Mouse (Mus musculus) v-Abl transformed pro-B cells (cell line): ENCODE data around the gene Acer2.
"Not testable (repeated sequence)": the region's sequence is repeated elsewhere in the genome, so short reads cannot be mapped to it uniquely, and the experiment has no call there.

Experiments
- in situ Hi-C, 2 experiments: fragments of 400-800 bp; cut with MboI; formaldehyde crosslinking; loops; one replicate each; pipeline ENCODE4 v1.15.1; 2025; ENCODE audit not compliant: unreplicated experiment in 2 of 2

Gene Acer2

DNA sequence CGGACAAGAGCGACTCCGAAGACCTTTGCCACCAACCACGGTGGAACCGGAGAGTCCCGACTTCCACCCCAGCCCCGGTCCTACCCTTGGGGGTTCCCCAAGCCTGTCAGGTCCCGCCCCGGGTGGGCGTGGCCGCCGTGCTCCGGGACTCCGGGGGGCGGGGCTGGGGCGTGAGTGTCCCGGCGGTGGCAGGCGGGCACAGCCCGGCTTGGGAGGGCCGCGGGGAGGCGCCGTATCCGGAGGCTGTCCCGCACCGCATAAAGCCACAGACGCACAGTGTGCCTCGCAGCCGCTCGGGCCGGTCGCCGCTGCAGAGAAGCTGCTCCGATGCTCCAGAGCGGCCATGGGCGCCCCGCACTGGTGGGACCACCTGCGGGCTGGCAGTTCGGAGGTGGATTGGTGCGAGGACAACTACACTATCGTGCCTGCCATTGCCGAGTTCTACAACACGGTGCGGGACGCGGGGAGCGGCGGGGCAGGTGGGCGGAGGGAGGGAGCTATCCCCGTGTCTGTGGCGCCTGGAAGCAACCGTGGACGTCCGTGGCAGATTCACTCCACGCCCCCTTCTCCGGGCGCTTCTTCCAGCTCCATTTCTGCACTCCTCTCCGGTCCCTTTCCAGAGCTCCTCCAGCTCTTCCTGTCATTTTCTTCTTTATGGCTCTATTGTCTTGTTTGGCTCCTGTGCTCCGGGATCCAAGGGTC lies at the start of gene Acer2:
TSS of gene Acer2 (plus strand) at position 251 of the 702 bp plus-strand sequence.
- in situ Hi-C loops, result no loop called here

DNA sequence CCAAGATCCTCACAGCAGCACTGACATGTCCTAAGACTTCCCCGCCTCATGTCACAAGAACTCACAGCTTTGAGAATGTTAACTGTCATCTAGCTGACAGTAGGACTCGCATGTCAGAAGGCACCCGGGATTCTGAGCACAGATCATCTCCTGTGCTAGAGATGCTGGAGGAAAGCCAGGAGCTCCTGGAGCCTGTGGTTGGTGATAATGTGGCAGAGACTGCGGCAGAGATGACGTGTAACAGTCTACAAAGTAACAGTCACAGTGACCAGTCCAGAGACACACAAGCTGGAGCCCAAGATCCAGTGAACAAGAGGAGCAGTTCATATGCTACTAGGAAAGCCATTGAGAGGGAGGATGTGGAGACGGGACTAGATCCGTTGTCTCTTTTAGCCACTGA lies 49.1 kb upstream of the Acer2 start:
- in situ Hi-C loops, result no loop called here

DNA sequence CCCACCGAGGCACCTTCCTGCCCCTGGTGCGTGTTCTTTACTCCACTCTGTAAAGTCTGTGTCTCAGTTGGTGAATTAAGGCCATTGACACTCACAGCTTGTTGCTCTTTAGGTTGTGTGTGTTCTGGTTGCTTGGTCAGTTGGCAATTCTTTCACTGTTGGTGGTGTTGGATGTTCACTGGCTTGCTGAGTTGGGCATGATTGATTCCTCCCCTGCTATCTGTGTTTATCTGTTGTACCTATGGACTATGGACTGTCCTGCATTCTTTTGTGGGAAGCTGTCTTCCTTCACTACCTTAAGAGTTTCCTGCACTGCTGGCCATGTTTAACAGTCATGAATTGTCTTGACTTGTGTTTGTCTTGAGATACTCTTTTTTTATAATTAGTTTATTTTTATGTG lies 42.3 kb upstream of the Acer2 start:
- in situ Hi-C loops, result no loop called here

DNA sequence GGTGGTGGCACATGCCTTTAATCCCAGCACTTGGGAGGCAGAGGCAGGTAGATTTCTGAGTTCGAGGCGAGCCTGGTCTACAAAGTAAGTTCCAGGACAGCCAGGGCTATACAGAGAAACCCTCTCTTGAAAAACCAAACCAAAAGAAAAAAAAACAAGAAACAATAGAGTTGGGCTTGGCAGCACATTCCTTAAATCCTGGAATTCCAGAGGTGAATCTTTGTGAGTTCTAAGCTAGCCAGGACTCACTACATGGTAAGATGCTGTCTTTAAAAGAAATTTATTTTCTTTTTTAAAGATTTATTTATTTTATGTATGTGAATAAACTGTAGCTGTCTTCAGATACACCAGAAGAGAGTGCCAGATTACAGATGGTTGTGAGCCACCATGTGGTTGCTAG lies 33.1 kb upstream of the Acer2 start:
- in situ Hi-C loops, result not testable (repeated sequence)

DNA sequence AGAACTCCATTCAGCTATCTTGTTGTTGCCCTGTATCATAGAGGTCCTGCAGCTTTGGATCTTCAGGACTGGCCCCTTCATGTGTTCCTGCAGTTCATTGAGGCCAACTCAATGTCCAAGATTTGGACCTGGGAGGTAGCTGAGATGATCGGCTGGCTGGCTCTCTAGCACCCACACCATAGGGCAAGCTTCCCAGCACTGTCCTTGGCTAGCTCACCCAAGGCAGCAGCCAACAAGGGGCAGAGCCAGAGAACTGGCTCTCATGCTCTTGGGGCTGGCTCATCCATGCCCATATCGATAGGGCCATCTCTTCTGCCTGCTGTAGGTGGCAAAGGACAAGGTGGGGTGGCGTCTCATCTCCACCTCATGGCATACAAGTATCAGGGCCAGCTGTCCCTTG lies 28.8 kb upstream of the Acer2 start:
- in situ Hi-C loops, result no loop called here

DNA sequence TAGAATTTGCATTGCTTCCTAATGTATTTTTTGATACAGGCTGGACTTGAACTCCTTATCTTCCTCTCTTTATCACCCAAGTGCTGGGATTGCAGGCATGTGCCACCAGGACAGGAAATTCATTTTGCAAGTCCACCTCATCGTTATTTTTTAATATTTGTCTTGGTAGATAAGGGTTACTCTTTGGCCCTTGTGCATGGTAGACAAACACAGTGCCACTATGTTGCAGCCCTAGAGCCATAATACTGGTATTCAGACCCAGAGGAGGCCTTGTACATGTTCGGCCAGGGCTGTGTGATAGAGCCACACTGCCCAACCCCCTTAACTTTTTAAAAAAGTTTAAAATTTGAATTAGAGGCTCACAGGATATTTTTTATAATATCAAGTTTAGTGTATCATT lies 26.9 kb upstream of the Acer2 start:
- in situ Hi-C loops, result no loop called here

DNA sequence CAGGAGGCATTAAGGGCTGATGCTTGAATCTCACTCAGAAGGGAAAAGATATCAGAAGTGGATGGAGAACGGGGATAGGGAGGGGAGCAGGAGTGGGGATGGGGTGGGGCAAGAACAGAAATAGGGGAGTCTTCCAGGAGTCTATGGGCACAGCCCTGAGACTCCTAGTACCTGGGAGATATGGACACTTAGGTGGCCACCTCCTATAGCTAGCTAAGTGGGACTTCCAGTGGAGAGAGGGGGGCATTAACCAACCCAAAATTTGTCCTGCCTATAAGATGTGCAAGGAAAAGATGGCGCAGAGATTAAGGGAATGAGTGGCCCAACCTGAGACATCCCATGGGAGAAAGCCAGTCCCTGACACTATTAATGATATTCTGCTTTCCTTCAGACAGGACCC lies 22.9 kb upstream of the Acer2 start:
- in situ Hi-C loops, result loop anchor here (10.0 kb wide), 3 partner anchors 87 to 277 kb away; partner anchors contain the start of genes Haus6 (in 1 of the 2) and Rraga (in 1 of the 2)

DNA sequence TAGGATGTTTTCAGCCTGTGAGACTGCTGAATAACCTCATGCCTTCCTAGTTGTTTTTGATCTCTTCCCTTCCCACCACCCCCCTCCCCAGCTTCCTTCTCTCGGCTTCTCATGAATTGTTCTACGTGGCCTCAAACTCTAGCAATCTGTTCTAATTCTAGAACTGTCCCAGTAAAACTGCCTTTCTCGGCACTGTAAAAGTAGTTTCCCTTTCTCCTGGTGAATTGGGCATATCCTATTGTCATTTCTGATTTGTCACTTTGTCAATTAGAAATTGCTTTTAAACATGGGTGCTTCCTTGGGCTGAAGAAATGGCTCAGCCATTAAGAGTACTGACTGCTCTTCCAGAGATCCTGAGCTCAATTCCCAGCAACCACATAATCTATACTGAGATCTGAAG lies 22.2 kb upstream of the Acer2 start:
- in situ Hi-C loops, result loop anchor here (10.0 kb wide), 3 partner anchors 87 to 277 kb away; partner anchors contain the start of genes Haus6 (in 1 of the 2) and Rraga (in 1 of the 2)

DNA sequence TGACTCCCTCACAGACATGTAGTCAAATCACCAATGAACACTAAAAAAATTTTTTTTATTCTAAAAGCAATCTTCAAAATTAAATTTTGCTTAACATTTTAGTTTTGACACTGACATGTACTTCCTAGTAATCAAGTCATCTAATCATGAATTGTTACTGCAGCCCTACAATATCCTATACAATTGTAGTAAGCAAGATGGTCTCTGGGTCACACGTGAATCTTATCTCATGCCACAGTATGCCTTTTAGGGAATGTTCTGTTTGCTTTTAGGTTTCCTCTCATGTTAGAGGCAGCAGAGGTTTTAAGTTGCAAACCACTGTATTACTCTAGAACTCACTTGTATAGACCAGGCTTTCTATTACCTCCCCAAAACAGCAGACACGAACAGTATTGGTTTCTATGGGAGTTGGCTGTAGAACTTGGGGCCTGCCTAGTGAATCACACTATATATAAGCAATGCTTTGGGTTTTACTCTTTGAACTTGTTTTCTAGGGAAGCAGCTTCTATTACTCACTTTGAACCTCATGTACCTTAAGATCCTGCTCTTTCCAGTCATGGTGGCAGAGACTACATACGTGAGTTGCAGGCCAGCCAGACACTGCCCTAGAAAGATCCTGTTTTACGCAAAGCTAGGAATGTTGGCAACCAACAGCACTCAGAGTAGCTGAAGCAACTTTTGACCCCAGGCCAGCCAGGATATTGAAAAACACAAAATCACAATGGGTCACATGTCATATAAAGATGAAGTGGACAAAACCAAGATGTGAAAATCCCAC lies 21.2 kb upstream of the Acer2 start:
- in situ Hi-C loops, result loop anchor here (10.0 kb wide), 3 partner anchors 88 to 278 kb away; partner anchors contain the start of genes Haus6 (in 1 of the 2) and Rraga (in 1 of the 2)

DNA sequence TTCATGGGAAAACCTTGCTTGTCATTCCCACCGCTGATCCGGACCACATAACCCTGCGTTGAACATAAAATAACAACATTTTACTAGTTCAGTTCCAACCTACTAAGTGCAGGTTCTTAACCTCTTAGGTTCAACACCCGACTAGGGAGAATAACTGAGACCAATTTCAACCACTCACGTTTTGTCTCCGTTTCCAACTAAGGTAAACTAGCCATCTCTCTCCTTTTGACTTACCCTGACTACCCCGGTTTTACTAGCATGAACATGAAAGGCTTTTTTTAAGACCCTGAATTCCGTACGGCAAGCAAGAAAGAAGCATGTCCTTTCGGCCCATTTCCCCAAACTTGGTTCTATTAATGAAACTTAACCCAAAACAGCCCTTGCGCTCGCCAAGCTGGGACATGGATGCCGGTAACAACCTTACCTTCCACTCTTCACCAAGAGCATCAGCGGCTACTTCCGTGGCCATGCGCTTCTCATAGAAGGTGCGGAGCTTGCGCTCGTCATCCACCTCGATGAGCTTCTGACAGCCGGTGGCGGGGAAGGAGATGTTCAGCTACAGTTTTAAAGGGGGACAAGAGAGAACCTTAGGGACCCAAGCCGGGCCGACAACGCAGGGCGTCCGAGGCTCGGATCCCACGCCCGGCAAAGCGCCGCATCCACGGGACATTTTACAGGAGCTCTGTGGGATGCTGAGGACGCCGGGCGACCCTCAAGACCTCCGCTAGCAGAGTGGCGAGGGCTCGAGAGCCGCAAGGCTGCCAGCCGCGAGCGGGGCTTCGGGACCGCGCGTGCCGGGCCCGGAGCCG lies 17.7 kb upstream of the Acer2 start:
- in situ Hi-C loops, result loop anchor here (5.0 to 10.0 kb wide), 4 partner anchors 92 to 282 kb away; partner anchors contain the start of genes Haus6 (in 2 of the 2) and Rraga (in 1 of the 2)

DNA sequence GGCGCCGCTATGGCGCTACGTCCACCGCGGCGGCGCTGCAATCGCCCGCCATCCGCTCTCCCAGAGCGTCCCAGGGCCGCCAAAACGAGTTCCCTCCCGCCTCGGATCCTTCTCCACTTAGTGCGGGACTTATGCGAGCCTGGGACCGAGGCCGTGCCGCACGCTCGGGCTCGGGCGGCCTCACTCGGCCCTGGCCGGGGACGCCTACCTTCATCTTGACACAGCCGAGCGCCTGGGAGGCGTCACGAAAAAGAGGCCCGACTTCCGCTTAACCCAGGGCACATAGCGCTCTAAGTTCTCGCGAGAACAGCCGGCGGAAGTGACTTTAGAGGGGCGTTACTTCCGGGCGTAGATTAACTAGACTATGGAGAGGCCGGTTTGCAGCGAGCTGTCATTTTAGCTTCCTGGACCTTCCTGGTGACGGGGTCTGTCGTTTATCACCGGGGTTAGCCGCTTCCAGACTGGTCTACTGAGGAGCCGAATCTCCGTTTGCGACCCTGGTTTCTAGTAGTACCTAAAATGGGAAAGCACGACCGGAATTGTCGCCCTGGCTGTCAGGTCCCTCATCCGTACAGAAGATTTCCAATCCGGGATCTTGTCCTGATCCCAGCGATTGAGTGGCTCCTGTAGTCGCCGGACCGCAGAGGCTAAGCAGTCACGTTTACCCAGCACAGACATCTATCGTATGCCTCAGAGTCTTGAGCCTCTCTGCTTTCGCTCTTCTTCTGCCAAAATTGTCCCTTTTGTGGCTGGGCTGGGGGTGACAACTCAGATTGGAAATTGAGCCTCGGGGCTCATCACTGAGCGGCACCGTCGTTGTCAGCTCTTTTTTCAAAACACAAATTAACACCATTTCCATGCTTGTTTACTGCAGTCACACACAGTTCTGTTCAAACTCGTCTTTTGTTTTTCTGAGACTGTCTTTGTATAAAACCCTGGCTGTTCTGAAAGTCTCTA lies 16.8 kb upstream of the Acer2 start, which contains the start of gene Rps6:
TSS of gene Rps6 (minus strand) at position 300 of the 957 bp plus-strand sequence.
- in situ Hi-C loops, result loop anchor here (5.0 to 10.0 kb wide), 4 partner anchors 93 to 283 kb away; partner anchors contain the start of genes Haus6 (in 2 of the 2) and Rraga (in 1 of the 2)

DNA sequence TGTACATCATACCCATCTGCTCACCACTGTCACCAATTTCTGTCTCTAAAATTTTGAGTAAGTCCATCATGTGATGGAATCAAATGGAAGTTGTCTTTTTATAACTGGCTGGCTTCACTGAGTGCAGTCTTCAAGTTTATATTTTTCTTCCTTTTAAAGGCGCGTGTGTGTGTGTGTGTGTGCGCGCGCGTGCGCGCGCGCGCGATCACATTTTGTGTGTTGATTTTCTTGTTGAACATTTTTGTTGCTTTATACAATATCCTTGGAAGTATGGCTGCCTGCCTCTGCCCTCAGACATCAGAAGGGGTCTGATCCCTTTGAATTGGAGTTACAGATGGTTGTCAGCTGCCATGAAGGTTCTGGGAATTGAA lies 16.1 kb upstream of the Acer2 start:
- in situ Hi-C loops, result loop anchor here (5.0 to 10.0 kb wide), 4 partner anchors 93 to 283 kb away; partner anchors contain the start of genes Haus6 (in 2 of the 2) and Rraga (in 1 of the 2)

DNA sequence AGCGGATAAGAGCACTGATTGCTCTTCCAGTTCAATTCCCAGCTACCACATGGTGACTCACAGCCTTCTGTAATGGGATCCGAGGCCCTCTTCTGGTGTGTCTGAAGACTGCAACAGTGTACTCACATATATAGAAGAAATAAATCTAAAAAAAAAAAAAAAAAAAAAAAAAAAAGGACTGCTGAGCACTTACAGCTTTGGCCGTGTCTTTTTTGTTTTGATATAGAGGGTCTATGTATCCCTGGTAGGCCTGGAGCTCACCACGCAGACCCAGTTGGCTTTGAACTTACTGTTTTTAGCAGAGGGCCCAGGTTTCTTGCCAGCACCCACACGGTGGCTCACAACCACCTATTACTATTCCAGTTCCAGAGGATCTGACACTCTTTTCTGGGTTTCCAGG lies 10.1 kb upstream of the Acer2 start:
- in situ Hi-C loops, result no loop called here

DNA sequence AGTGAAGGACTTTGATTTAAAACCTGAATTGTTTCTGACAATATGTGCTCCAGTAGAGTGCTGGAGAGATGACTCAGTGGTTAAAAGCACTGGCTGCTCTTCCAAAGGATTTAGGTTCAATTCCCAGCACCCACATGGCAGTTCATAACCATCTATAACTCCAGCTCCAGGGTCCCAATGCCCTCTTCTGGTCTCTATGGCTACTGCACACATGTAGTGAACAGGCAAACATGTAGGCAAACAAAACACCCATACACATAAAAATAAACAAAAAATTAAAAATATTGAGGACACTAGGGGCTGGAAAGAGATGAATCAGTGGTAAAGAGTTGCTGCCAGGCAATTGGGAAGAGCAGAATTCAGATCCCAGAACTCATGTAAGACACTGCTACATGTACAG lies 2.2 kb upstream of the Acer2 start:
- in situ Hi-C loops, result no loop called here

DNA sequence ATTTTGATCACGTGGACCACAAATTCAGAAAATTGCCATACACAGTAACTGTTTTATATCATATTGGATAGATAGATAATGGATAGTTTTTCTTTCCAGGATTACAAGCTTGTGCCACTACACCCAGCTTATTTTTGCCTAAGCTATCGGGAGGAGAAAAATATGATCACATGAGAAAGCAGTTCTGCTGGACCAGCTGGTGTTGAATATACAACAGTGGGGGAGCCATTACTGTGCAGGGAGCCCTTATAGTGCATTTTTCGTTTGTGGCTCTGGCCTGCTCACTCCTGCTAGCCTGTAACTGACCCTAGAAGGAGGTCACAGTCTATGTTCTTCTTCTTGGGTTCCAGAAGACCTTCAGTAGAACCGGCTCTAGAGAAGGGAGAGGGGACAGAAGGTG lies 1.1 kb upstream of the Acer2 start:
- in situ Hi-C loops, result no loop called here

DNA sequence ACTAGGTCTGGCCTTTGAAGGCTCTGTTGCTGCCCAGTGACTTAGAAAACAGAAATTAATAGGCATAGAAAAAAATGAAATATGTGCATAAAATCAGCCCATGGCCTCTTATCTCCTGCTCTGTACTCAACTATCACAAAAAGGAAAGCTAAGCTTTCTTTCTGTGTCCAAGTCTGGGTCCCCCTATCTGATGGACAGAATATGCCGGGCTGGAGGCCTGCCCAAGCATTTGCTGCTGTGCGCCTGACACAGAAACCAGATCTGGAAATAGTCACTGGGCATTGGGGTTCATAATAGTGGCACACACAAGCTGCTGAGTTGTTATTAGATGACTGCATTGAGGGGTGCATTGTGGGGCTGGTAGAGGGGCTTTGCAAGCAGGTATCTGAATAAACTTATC lies 5.3 kb downstream of the Acer2 start:
- in situ Hi-C loops, result no loop called here

DNA sequence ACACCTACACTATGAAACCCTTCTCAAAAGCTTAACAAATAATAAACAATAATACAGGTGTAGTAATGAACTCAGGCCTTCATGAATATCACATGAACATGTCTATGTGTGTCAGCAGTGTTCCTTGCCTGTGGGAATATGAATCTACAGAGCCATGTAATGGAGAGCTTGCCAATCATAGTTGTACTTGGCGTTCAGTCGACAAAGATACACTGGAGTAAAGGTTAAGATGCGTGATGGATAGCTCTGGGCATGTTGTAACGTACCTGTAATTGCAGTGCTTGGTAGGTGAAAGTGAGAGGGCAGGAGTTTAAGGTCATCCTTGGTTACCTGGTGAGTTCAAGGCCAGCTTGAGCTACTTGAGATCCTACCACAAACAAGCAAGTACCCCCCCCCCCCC lies 7.0 kb downstream of the Acer2 start:
- in situ Hi-C loops, result no loop called here

DNA sequence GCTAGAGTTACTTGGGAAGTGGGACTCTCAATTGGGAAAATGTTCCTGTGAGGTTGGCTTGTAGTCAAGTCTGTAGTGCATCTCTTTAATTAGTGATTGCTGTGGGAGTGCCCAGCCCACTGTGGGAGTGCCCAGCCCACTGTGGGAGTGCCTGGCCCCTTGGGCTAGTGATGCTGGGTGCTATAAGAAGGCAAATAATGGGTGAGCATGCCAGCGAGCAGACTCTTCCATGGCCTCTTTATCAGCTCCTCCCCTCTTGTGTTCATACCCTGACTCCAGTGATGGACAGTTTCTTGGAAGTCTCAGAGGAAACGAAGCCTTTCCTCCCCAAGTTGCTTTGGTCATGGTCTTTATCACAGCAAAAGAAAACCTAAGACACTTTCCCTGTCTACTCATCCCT lies 8.2 kb downstream of the Acer2 start:
- in situ Hi-C loops, result no loop called here

DNA sequence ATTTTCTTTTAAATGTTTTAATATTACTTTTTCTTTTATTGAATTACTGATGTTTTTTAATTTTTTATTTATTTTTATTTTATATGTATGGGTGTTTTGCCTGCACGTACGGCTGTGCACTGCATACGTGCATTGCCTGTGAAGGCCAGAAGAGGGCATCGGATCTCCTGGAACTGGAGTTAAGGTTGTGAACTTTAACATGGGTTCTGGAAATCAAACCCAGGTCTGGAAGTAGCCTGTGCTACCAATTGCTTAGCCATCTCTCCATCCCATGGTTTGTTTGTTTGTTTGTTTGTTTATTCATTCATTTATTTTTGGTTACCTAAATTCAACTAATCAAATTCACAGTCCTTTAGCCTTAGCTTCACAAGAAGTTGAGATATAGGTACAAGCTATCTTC lies 10.7 kb downstream of the Acer2 start:
- in situ Hi-C loops, result no loop called here

DNA sequence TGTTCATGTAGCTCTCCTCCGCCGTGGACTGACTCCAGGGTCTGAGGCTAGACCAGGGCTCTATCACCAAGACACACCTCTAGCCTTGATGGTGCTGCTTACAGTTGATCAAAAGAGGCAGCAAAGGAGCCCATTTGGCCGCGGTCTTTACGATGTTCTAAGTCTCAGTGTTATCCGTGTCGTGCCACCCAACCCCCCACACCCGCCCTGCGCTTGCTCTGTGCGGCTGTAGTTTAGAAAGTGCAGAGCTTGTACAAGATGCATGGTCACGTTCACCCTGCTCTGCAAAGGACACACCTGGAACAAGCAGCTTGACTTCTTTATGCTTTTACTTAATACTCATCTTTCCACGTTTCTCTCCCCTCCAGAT lies 11.6 kb downstream of the Acer2 start:
- in situ Hi-C loops, result no loop called here
